Mouse (Mus musculus) WW6 (cell line): ENCODE results near the gene Bpifa5.

Source experiments
- DNase-seq: peaks from one replicate; pipeline ENCODE4 v3.0.0-alpha.2; 2013; ENCODE audit warnings: low read depth, low spot score

Gene Bpifa5

DNA sequence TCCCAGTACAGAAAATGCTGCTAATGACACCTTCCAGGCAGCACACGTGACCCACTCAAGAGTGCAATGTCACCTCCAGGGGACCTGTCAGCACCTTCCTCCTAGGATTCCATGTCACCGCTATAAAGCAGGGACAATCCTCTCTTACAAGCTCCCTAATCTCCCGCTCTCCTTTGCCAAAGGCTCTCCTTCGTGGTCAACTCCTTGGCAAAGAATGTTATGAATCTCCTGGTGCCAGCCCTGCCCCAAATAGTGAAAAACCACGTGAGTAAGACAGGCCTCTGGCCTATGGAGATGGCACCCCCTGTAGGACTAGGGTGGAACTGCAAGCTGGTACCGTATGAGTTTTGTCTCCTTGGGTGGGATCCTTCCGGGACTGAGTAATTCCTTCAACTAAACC lies 44.5 kb downstream of the Bpifa5 start:
- no peak for DNase-seq

DNA sequence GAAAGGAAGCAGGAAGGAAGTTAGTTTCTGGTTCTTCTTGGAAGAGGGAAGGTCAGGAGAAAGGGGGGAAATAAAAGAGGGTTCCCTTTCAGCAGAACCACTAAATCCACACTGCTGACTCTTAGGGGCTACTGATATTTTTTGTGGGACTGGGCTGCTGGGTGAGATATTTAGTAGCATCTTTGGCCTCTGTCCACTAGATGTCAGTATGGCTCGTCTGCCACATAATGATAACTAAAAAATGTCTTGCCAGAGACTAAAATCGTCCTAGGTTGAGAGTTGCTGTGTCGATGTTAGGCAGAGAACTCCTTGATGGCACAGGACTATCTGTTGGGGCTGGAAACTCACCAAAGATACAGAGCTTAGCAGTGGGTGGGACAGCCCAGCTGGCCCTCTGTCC lies 46.7 kb downstream of the Bpifa5 start:
- no peak for DNase-seq

DNA sequence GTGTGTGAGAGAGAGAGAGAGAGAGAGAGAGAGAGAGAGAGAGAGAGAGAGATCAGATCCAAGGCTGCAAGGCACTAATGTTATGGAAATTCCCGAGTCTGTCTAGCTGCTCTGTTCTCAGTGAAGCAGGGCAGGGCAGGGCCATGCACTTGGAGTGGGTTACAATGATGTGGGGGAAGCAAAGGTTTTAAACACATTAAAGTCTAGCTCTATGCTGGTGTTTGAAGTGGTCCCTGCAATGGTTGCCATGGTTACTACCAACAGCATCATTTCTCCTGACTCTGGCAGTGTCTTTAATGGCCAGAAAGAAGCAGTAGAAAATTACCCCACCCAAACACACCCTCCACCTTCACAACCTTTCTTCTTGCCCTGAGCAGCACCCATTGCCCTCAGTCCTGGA lies 48.7 kb downstream of the Bpifa5 start:
- DNase-seq = no peak

DNA sequence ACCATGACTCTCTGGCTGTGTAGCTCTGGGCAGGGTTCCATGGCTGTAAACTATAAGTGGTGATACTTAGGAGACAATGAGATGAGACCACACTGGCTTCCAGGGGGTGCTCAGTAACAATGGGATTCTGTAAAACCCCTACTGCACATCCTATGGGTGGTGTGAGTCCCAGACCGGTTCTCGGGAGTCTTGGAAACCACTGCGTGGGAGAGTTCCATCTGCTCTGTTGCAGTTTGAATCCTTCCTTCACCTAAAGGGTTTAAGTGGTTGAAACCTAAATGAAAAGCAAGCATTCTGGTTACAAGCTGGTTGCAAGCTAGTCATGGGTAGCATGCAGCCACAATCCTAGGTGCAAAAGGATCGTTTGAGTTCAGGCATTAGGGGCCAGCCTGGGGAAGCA lies 49.5 kb downstream of the Bpifa5 start:
- no peak for DNase-seq

DNA sequence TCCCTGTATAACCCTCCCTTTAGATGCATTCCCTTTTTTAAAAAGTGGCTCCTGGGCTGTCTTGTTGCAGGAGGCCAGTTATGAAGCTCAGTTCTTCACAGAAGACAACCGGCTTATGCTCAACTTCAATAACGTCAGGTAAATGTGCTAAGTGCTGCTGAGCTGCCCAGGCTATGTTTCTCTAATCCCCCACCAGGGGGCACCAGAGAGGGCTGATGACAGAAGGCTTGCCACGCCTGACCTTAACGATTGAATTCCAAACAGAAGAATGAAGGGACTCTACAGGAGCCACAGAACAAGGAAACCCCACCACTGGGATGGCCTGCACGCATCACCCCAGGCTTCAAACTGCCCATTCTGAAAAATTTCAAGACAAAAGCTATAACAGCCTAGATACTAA lies 52.8 kb downstream of the Bpifa5 start:
- peak; percentile 52 for DNase-seq
